Mouse (Mus musculus): ENCODE data around the gene Nr3c2. TPM values are rescaled to one million over a fixed set of nuclear protein-coding genes. Genes with fewer than 3 reads are reported as not detected.
A peak's percentile ranks its signal among the peaks of the same experiment; 100 is the strongest.

The Nr3c2 gene
- polyA plus RNA-seq, 1 experiment from 2014 or later = 5.6 TPM

GRCm38 (mm10) chr8:77209297-77209696 is 310.1 kb downstream of the Nr3c2 start:
- Histone ChIP-seq H3K36me3 (no peaks in the 10 kb centered on the region), H3K4me3 (replicated peaks) (no peak overlapping the region), H3K4me2 (replicated peaks) (no peak overlapping the region), H3K27me3 (replicated peaks) (no peaks in the 10 kb centered on the region), H3K9me3 (no peaks in the 10 kb centered on the region), H3K4me1 (replicated peaks) (peaks cover 3% of the 10 kb centered on the region; the same call in 1 of the 2 replicates), H3K9ac (no peak overlapping the region), H3K27ac (no peak overlapping the region)
- ATAC-seq = no peak
- WGBS = 87% methylated on average over 3 of the region's 3 CpGs

GRCm38 (mm10) chr8:77213893-77214464 is 314.7 kb downstream of the Nr3c2 start:
- no peaks in the 10 kb centered on the region for H3K9me3 ChIP-seq
- no peak overlapping the region for H3K27ac ChIP-seq
- no peak overlapping the region for H3K4me3 ChIP-seq (replicated peaks)
- no peak overlapping the region for H3K9ac ChIP-seq
- H3K36me3 ChIP-seq = no peaks in the 10 kb centered on the region
- no peaks in the 10 kb centered on the region for H3K27me3 ChIP-seq (replicated peaks)
- peaks cover 3% of the 10 kb centered on the region; the same call in 1 of the 2 replicates for H3K4me1 ChIP-seq (replicated peaks)
- WGBS = 43% methylated on average over 3 of the region's 3 CpGs
- no peak for ATAC-seq
- H3K4me2 ChIP-seq (replicated peaks) = no peak overlapping the region

GRCm38 (mm10) chr8:77214665-77215064 is 315.4 kb downstream of the Nr3c2 start:
- ATAC-seq = peak; percentile 62; the same call in 1 of the 2 replicates
- Histone ChIP-seq H3K27ac (0 out of 2 replicates have a peak overlapping the region, but pooled peaks have one; percentile 48), H3K9me3 (no peaks in the 10 kb centered on the region), H3K27me3 (replicated peaks) (no peaks in the 10 kb centered on the region), H3K4me2 (replicated peaks) (0 out of 2 replicates have a peak overlapping the region, but pooled peaks have one; percentile 39), H3K9ac (no peak overlapping the region), H3K4me3 (replicated peaks) (no peak overlapping the region), H3K36me3 (no peaks in the 10 kb centered on the region), H3K4me1 (replicated peaks) (peaks cover 3% of the 10 kb centered on the region; the same call in 1 of the 2 replicates)
- WGBS = 46% methylated on average over 8 of the region's 8 CpGs

- H3K4me1 ChIP-seq (replicated peaks) = peaks cover 3% of the 10 kb centered on the region; the same call in 1 of the 2 replicates
- WGBS = 41% methylated on average over 6 of the region's 6 CpGs
- H3K4me2 ChIP-seq (replicated peaks) = no peak overlapping the region
- no peak overlapping the region for H3K4me3 ChIP-seq (replicated peaks)
- no peaks in the 10 kb centered on the region for H3K9me3 ChIP-seq
- no peaks in the 10 kb centered on the region for H3K27me3 ChIP-seq (replicated peaks)
- ATAC-seq = no peak
- no peak overlapping the region for H3K27ac ChIP-seq
- H3K36me3 ChIP-seq = no peaks in the 10 kb centered on the region
- H3K9ac ChIP-seq = no peak overlapping the region
Measured at GRCm38 (mm10) chr8:77215191-77215590, 315.9 kb downstream of the Nr3c2 start.

GRCm38 (mm10) chr8:77223123-77223522 is 323.9 kb downstream of the Nr3c2 start:
- no peaks in the 10 kb centered on the region for H3K9me3 ChIP-seq
- no peaks in the 10 kb centered on the region for H3K4me1 ChIP-seq (replicated peaks)
- H3K4me3 ChIP-seq (replicated peaks) = no peak overlapping the region
- no peak overlapping the region for H3K4me2 ChIP-seq (replicated peaks)
- H3K27me3 ChIP-seq (replicated peaks) = no peaks in the 10 kb centered on the region
- no peak for ATAC-seq
- no peak overlapping the region for H3K9ac ChIP-seq
- no peak overlapping the region for H3K27ac ChIP-seq
- no peaks in the 10 kb centered on the region for H3K36me3 ChIP-seq
- 75% methylated on average over 4 of the region's 4 CpGs for WGBS

GRCm38 (mm10) chr8:77227742-77228141 is 328.5 kb downstream of the Nr3c2 start:
- H3K27ac ChIP-seq = no peak overlapping the region
- WGBS = 88% methylated on average over 5 of the region's 5 CpGs
- no peak overlapping the region for H3K4me3 ChIP-seq (replicated peaks)
- H3K4me1 ChIP-seq (replicated peaks) = 0 out of 2 replicates have a peak, but pooled peaks cover 3% of the 10 kb centered on the region
- ATAC-seq = peak; percentile 45; the same call in 1 of the 2 replicates
- H3K27me3 ChIP-seq (replicated peaks) = no peaks in the 10 kb centered on the region
- H3K4me2 ChIP-seq (replicated peaks) = no peak overlapping the region
- no peak overlapping the region for H3K9ac ChIP-seq
- no peaks in the 10 kb centered on the region for H3K9me3 ChIP-seq
- H3K36me3 ChIP-seq = no peaks in the 10 kb centered on the region

GRCm38 (mm10) chr8:77228688-77229087 is 329.4 kb downstream of the Nr3c2 start:
- H3K27ac ChIP-seq = no peak overlapping the region
- no peak overlapping the region for H3K4me2 ChIP-seq (replicated peaks)
- 80% methylated on average over 7 of the region's 7 CpGs for WGBS
- no peak overlapping the region for H3K9ac ChIP-seq
- no peak overlapping the region for H3K4me3 ChIP-seq (replicated peaks)
- 0 out of 2 replicates have a peak, but pooled peaks cover 3% of the 10 kb centered on the region for H3K4me1 ChIP-seq (replicated peaks)
- H3K9me3 ChIP-seq = no peaks in the 10 kb centered on the region
- no peaks in the 10 kb centered on the region for H3K36me3 ChIP-seq
- no peaks in the 10 kb centered on the region for H3K27me3 ChIP-seq (replicated peaks)
- ATAC-seq = no peak

GRCm38 (mm10) chr8:77231211-77231610 is 332.0 kb downstream of the Nr3c2 start:
- Histone ChIP-seq H3K27ac (no peak overlapping the region), H3K4me1 (replicated peaks) (0 out of 2 replicates have a peak, but pooled peaks cover 3% of the 10 kb centered on the region), H3K36me3 (no peaks in the 10 kb centered on the region), H3K27me3 (replicated peaks) (no peaks in the 10 kb centered on the region), H3K4me2 (replicated peaks) (no peak overlapping the region), H3K9me3 (no peaks in the 10 kb centered on the region), H3K4me3 (replicated peaks) (no peak overlapping the region), H3K9ac (no peak overlapping the region)
- ATAC-seq = no peak
- WGBS = 79% methylated on average over 1 of the region's 1 CpGs

GRCm38 (mm10) chr8:77231834-77232233 is 332.6 kb downstream of the Nr3c2 start:
- 0 out of 2 replicates have a peak, but pooled peaks have one; percentile 25 for ATAC-seq
- Histone ChIP-seq H3K36me3 (no peaks in the 10 kb centered on the region), H3K4me2 (replicated peaks) (no peak overlapping the region), H3K4me1 (replicated peaks) (0 out of 2 replicates have a peak, but pooled peaks cover 3% of the 10 kb centered on the region), H3K27ac (no peak overlapping the region), H3K27me3 (replicated peaks) (no peaks in the 10 kb centered on the region), H3K9ac (no peak overlapping the region), H3K4me3 (replicated peaks) (no peak overlapping the region), H3K9me3 (no peaks in the 10 kb centered on the region)
- 42% methylated on average over 6 of the region's 6 CpGs for WGBS

- no peak overlapping the region for H3K27ac ChIP-seq
- 0 out of 2 replicates have a peak, but pooled peaks cover 3% of the 10 kb centered on the region for H3K4me1 ChIP-seq (replicated peaks)
- H3K36me3 ChIP-seq = no peaks in the 10 kb centered on the region
- ATAC-seq = no peak
- H3K27me3 ChIP-seq (replicated peaks) = no peaks in the 10 kb centered on the region
- H3K9me3 ChIP-seq = no peaks in the 10 kb centered on the region
- H3K4me2 ChIP-seq (replicated peaks) = no peak overlapping the region
- no peak overlapping the region for H3K9ac ChIP-seq
- no peak overlapping the region for H3K4me3 ChIP-seq (replicated peaks)
- WGBS = 94% methylated on average over 3 of the region's 3 CpGs
Measured at GRCm38 (mm10) chr8:77232411-77232810, 333.2 kb downstream of the Nr3c2 start.

GRCm38 (mm10) chr8:77236701-77237100 is 337.5 kb downstream of the Nr3c2 start:
- no peak for ATAC-seq

GRCm38 (mm10) chr8:77239462-77239861 is 340.2 kb downstream of the Nr3c2 start:
- ATAC-seq = no peak
- no peak overlapping the region for H3K4me2 ChIP-seq (replicated peaks)

More at GRCm38 (mm10) chr8:77236701-77237100, 337.5 kb downstream of the Nr3c2 start:
- Histone ChIP-seq H3K9ac (no peak overlapping the region), H3K4me1 (replicated peaks) (0 out of 2 replicates have a peak, but pooled peaks cover 3% of the 10 kb centered on the region), H3K27ac (no peak overlapping the region), H3K4me3 (replicated peaks) (no peak overlapping the region), H3K36me3 (no peaks in the 10 kb centered on the region), H3K27me3 (replicated peaks) (no peaks in the 10 kb centered on the region), H3K9me3 (no peaks in the 10 kb centered on the region), H3K4me2 (replicated peaks) (no peak overlapping the region)
- WGBS = 69% methylated on average over 1 of the region's 1 CpGs

GRCm38 (mm10) chr8:77241381-77241780 is 342.1 kb downstream of the Nr3c2 start:
- 84% methylated on average over 3 of the region's 3 CpGs for WGBS
- Histone ChIP-seq H3K36me3 (no peaks in the 10 kb centered on the region), H3K4me2 (replicated peaks) (no peak overlapping the region), H3K27me3 (replicated peaks) (no peaks in the 10 kb centered on the region), H3K4me1 (replicated peaks) (no peaks in the 10 kb centered on the region), H3K27ac (no peak overlapping the region), H3K9ac (no peak overlapping the region), H3K9me3 (no peaks in the 10 kb centered on the region), H3K4me3 (replicated peaks) (no peak overlapping the region)
- no peak for ATAC-seq

More at GRCm38 (mm10) chr8:77239462-77239861, 340.2 kb downstream of the Nr3c2 start:
- Histone ChIP-seq H3K9ac (no peak overlapping the region), H3K36me3 (no peaks in the 10 kb centered on the region), H3K9me3 (no peaks in the 10 kb centered on the region), H3K4me3 (replicated peaks) (no peak overlapping the region), H3K4me1 (replicated peaks) (no peaks in the 10 kb centered on the region), H3K27me3 (replicated peaks) (no peaks in the 10 kb centered on the region), H3K27ac (no peak overlapping the region)
